Mouse (Mus musculus): ENCODE results near the gene Anapc10. TPM values are rescaled to one million over a fixed set of nuclear protein-coding genes. Genes with fewer than 3 reads are reported as not detected.

Anapc10 gene
- polyA plus RNA-seq, 1 experiment = 9.2 TPM

- Histone ChIP-seq H3K27me3 (ENCODE audit: control insufficient read depth, insufficient read depth, insufficient read length) (no peaks in the 10 kb centered on the region), H3K36me3 (ENCODE audit: control insufficient read depth, insufficient read depth) (peaks cover 24% of the 10 kb centered on the region), H3K79me2 (ENCODE audit: control insufficient read depth, insufficient read depth) (no peaks in the 10 kb centered on the region), H3K4me3 (ENCODE audit: insufficient read depth, poor library complexity, severe bottlenecking) (no peak overlapping the region), H3ac (ENCODE audit: control insufficient read depth, insufficient read length, low read depth) (no peak overlapping the region), H3K79me3 (ENCODE audit: low read depth) (no peaks in the 10 kb centered on the region)
- no peak for TF ChIP-seq USF1 (IDR thresholded peaks at IDR 0.05; ENCODE audit: low read depth)
- TF ChIP-seq FOSL1 (IDR thresholded peaks at IDR 0.05; ENCODE audit: insufficient read depth, low read length, poor library complexity, severe bottlenecking) = no peak
- TF ChIP-seq CEBPB (IDR thresholded peaks at IDR 0.05; ENCODE audit: low read depth) = no peak
Measured at GRCm38 (mm10) chr8:79723308-79723707, 11.7 kb downstream of the Anapc10 start.

GRCm38 (mm10) chr8:79724589-79724988 lies 13.0 kb downstream of the Anapc10 start:
- TF ChIP-seq CTCF (IDR thresholded peaks at IDR 0.05; ENCODE audit: control insufficient read depth, insufficient read depth, insufficient read length) (no peak), FOSL1 (IDR thresholded peaks at IDR 0.05; ENCODE audit: insufficient read depth, low read length, poor library complexity, severe bottlenecking) (no peak), MAX (IDR thresholded peaks at IDR 0.05) (no peak), MYOG (IDR thresholded peaks at IDR 0.05; ENCODE audit: control insufficient read depth, extremely low read depth, insufficient read length) (no peak), CEBPB (IDR thresholded peaks at IDR 0.05; ENCODE audit: low read depth) (no peak), MYOD1 (IDR thresholded peaks at IDR 0.05; ENCODE audit: control insufficient read depth, insufficient read length, low read depth) (no peak), USF1 (IDR thresholded peaks at IDR 0.05; ENCODE audit: low read depth) (no peak)
- no peaks in the 10 kb centered on the region for H3K79me3 ChIP-seq (ENCODE audit: low read depth)
- no peaks in the 10 kb centered on the region for H3K27me3 ChIP-seq (ENCODE audit: control insufficient read depth, insufficient read depth, insufficient read length)
- no peak overlapping the region for H3ac ChIP-seq (ENCODE audit: control insufficient read depth, insufficient read length, low read depth)
- no peaks in the 10 kb centered on the region for H3K79me2 ChIP-seq (ENCODE audit: control insufficient read depth, insufficient read depth)
- H3K36me3 ChIP-seq (ENCODE audit: control insufficient read depth, insufficient read depth) = peaks cover 24% of the 10 kb centered on the region
- no peak overlapping the region for H3K4me3 ChIP-seq (ENCODE audit: insufficient read depth, poor library complexity, severe bottlenecking)

- Histone ChIP-seq H3K79me3 (ENCODE audit: low read depth) (no peaks in the 10 kb centered on the region), H3K27me3 (ENCODE audit: control insufficient read depth, insufficient read depth, insufficient read length) (no peaks in the 10 kb centered on the region), H3K79me2 (ENCODE audit: control insufficient read depth, insufficient read depth) (no peaks in the 10 kb centered on the region), H3K36me3 (ENCODE audit: control insufficient read depth, insufficient read depth) (peaks cover 7% of the 10 kb centered on the region), H3ac (ENCODE audit: control insufficient read depth, insufficient read length, low read depth) (no peak overlapping the region), H3K4me3 (ENCODE audit: insufficient read depth, poor library complexity, severe bottlenecking) (no peak overlapping the region)
- TF ChIP-seq FOSL1 (IDR thresholded peaks at IDR 0.05; ENCODE audit: insufficient read depth, low read length, poor library complexity, severe bottlenecking) = no peak
- TF ChIP-seq CTCF (IDR thresholded peaks at IDR 0.05; ENCODE audit: control insufficient read depth, insufficient read depth, insufficient read length) = no peak
- no peak for TF ChIP-seq MYOD1 (IDR thresholded peaks at IDR 0.05; ENCODE audit: control insufficient read depth, insufficient read length, low read depth)
- TF ChIP-seq CEBPB (IDR thresholded peaks at IDR 0.05; ENCODE audit: low read depth) = no peak
- TF ChIP-seq MYOG (IDR thresholded peaks at IDR 0.05; ENCODE audit: control insufficient read depth, extremely low read depth, insufficient read length) = no peak
- TF ChIP-seq USF1 (IDR thresholded peaks at IDR 0.05; ENCODE audit: low read depth) = no peak
- TF ChIP-seq MAX (IDR thresholded peaks at IDR 0.05) = no peak
Measured at GRCm38 (mm10) chr8:79727900-79728299, 16.3 kb downstream of the Anapc10 start.

GRCm38 (mm10) chr8:79734304-79734703 lies 22.7 kb downstream of the Anapc10 start:
- Histone ChIP-seq H3K36me3 (ENCODE audit: control insufficient read depth, insufficient read depth) (peaks cover 5% of the 10 kb centered on the region), H3ac (ENCODE audit: control insufficient read depth, insufficient read length, low read depth) (no peak overlapping the region), H3K79me2 (ENCODE audit: control insufficient read depth, insufficient read depth) (no peaks in the 10 kb centered on the region), H3K27me3 (ENCODE audit: control insufficient read depth, insufficient read depth, insufficient read length) (no peaks in the 10 kb centered on the region), H3K79me3 (ENCODE audit: low read depth) (no peaks in the 10 kb centered on the region), H3K4me3 (ENCODE audit: insufficient read depth, poor library complexity, severe bottlenecking) (no peak overlapping the region)
- no peak for TF ChIP-seq MYOG (IDR thresholded peaks at IDR 0.05; ENCODE audit: control insufficient read depth, extremely low read depth, insufficient read length)
- TF ChIP-seq USF1 (IDR thresholded peaks at IDR 0.05; ENCODE audit: low read depth) = no peak
- no peak for TF ChIP-seq MAX (IDR thresholded peaks at IDR 0.05)
- no peak for TF ChIP-seq MYOD1 (IDR thresholded peaks at IDR 0.05; ENCODE audit: control insufficient read depth, insufficient read length, low read depth)
- no peak for TF ChIP-seq FOSL1 (IDR thresholded peaks at IDR 0.05; ENCODE audit: insufficient read depth, low read length, poor library complexity, severe bottlenecking)

- Histone ChIP-seq H3K36me3 (ENCODE audit: control insufficient read depth, insufficient read depth) (peaks cover 12% of the 10 kb centered on the region), H3ac (ENCODE audit: control insufficient read depth, insufficient read length, low read depth) (no peak overlapping the region), H3K79me2 (ENCODE audit: control insufficient read depth, insufficient read depth) (no peaks in the 10 kb centered on the region), H3K4me3 (ENCODE audit: insufficient read depth, poor library complexity, severe bottlenecking) (no peak overlapping the region), H3K79me3 (ENCODE audit: low read depth) (no peaks in the 10 kb centered on the region), H3K27me3 (ENCODE audit: control insufficient read depth, insufficient read depth, insufficient read length) (no peaks in the 10 kb centered on the region)
- TF ChIP-seq USF1 (IDR thresholded peaks at IDR 0.05; ENCODE audit: low read depth) (no peak), CTCF (IDR thresholded peaks at IDR 0.05; ENCODE audit: control insufficient read depth, insufficient read depth, insufficient read length) (no peak), MYOD1 (IDR thresholded peaks at IDR 0.05; ENCODE audit: control insufficient read depth, insufficient read length, low read depth) (no peak), CEBPB (IDR thresholded peaks at IDR 0.05; ENCODE audit: low read depth) (no peak), FOSL1 (IDR thresholded peaks at IDR 0.05; ENCODE audit: insufficient read depth, low read length, poor library complexity, severe bottlenecking) (no peak), MAX (IDR thresholded peaks at IDR 0.05) (no peak)
Measured at GRCm38 (mm10) chr8:79748171-79748570, 36.6 kb downstream of the Anapc10 start.

GRCm38 (mm10) chr8:79748591-79748990 lies 37.0 kb downstream of the Anapc10 start:
- Histone ChIP-seq H3K27me3 (ENCODE audit: control insufficient read depth, insufficient read depth, insufficient read length) (no peaks in the 10 kb centered on the region), H3K4me3 (ENCODE audit: insufficient read depth, poor library complexity, severe bottlenecking) (no peak overlapping the region), H3K79me3 (ENCODE audit: low read depth) (no peaks in the 10 kb centered on the region), H3K79me2 (ENCODE audit: control insufficient read depth, insufficient read depth) (no peaks in the 10 kb centered on the region), H3K36me3 (ENCODE audit: control insufficient read depth, insufficient read depth) (peaks cover 12% of the 10 kb centered on the region), H3ac (ENCODE audit: control insufficient read depth, insufficient read length, low read depth) (no peak overlapping the region)
- TF ChIP-seq USF1 (IDR thresholded peaks at IDR 0.05; ENCODE audit: low read depth) (no peak), MAX (IDR thresholded peaks at IDR 0.05) (no peak), CTCF (IDR thresholded peaks at IDR 0.05; ENCODE audit: control insufficient read depth, insufficient read depth, insufficient read length) (no peak), MYOD1 (IDR thresholded peaks at IDR 0.05; ENCODE audit: control insufficient read depth, insufficient read length, low read depth) (no peak), FOSL1 (IDR thresholded peaks at IDR 0.05; ENCODE audit: insufficient read depth, low read length, poor library complexity, severe bottlenecking) (no peak), CEBPB (IDR thresholded peaks at IDR 0.05; ENCODE audit: low read depth) (no peak)

All from C2C12 (cell line).